Mouse (Mus musculus): ENCODE data around the gene Kif21a.
A peak's percentile ranks its signal among the peaks of the same experiment; 100 is the strongest.

The Kif21a gene

DNA sequence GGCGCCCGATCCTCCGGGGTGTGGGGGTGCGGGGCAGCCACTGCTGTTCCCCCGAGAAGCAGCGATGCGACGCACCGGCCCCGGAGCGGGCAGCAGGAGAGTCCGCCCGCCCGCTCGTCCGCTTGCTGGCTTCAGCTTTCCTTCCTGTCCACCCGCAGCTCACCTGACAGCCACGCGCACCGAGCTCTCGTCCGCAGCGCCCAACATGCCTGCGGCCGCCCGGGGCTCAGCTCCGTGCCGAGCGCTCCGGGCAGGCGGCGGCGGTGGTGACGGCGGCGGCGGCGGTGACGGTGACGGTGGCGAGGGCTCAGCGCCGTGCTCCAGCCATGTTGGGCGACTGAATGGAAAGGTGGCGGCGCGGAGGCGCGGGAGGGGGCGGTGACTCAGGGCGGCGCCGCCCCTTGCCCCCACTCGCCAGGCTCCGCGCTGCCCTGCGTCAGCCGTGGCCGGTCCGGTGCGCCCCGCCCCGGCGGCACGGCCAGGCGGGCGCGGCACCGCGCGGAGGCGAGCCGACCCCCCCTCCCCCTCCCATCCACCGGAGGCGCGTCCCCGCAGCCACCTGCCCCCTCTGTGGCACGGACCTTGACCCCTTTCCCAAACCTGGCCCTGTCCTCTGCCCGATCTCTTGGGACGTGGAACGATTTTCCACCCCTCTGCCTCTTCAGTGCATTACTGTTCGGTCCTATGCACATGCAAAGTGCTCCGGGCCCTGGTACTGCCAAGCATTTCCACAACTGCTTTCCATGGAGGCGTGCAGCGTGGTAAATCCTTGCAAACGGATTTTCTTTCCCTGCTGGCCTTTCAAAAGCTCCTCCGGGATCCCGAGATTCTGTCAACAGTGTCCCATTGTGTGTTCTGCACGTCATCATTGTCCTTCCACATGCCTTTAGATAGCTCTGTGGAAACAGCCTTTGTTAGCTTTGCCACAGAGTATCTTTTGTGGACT, at the start of gene Kif21a:
TSS of gene Kif21a (minus strand) at position 453 of the 946 bp plus-strand sequence.
- peak; percentile 72 for DNase-seq (ENCODE audit: low spot score)

DNA sequence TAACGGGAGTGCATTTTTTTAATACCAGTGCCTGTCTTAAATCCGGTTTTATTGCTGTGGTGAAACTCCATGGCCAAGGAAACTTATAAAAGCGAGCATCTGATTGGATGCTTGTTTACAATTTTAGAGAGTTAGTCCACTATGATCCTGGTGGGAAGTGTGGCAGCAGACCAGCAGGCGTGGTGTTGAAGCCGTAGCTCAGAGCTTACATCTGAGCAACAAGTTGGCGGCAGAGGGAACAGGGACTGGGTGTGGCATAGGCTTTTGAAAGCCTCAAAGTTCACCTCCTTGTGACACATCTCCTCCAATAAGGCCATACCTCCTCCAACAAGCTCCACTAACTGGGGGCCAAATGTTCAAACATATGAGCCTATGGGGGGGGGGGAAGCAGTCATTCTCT, 46.9 kb upstream of the Kif21a start:
- peak; percentile 26 for DNase-seq (ENCODE audit: low spot score)

DNA sequence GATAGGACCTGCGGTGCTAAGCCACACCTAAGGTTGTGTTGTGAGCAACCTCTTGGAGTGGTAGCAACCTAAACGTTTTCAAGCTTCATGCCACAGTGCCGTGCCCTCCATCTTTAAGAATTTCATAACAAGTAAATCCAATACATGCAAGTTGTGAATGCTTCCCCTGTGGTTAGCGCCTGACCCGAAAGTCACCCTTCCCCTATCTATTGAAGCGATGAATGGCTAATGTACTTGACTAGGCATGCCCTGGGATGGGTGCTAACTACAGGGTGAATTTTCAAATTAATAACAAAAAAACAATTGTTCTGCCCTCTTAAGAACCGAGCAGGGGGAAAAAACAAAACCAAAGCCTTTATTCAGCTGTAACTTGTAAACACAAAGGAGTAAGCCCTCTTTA, 39.7 kb upstream of the Kif21a start:
- DNase-seq (ENCODE audit: low spot score): no peak

DNA sequence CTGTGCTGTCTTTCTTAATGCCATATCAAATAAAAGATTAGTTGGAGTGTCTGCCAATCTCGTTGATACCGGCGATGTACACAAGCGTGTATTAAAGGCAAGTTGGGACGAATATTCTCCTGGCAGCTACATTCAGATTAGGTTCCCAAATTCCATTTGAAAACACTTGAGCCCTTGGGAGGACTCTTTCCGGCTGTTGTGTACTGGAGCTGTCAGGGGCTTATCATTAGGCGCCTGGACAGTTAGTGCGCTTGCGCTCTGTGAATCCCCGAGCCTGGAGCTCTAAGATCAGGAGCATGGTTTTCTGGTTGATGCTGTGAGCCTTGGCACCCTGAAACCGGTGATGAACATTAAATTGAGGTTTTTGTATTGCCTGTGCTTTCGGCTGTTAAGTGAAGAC, 38.3 kb upstream of the Kif21a start:
- no peak for DNase-seq (ENCODE audit: low spot score)

DNA sequence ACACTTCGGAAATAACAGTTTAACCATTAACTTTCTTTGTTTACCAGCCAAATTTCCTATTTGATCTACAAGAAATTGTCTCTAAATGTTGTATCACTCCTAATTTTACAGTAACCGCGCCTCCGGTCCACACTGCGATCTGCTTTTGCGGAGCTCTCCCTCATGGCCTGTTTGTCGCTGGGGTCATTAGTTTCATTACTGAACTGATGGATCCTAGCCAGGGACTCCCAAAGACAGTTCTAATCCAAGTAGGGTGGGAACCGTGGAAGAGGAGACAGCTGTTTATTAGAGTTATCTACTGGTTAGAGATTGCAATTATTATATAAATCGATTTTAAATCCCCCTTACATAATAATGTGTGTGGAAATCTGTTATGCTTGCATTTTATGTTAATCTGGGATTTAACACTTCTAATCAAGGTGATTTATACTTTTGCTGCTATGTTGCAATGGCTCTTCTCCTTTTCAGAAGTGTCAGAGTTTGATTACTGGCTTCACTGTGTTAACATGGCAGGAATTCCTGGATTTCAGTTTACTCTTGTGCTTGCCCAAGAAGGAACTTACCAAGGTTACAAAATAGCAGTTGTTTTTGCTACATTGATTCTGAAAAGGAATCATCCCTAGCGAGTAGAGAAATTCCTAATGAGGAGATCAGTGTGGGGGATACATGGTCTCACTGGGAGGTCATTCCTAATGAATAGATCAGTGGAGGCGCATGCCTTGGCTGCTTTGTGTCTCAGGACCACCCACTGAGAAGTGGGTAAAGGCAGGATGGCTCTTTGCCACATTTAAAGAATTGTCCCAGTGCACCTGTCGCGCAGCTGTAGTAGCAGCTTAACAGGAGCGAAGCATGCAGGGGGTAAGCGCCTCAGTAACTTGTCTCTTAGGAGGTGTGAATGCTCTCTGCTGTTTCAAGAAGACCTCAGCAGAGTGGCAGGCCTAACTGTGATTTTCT, 28.0 kb upstream of the Kif21a start:
- DNase-seq (ENCODE audit: low spot score): no peak

DNA sequence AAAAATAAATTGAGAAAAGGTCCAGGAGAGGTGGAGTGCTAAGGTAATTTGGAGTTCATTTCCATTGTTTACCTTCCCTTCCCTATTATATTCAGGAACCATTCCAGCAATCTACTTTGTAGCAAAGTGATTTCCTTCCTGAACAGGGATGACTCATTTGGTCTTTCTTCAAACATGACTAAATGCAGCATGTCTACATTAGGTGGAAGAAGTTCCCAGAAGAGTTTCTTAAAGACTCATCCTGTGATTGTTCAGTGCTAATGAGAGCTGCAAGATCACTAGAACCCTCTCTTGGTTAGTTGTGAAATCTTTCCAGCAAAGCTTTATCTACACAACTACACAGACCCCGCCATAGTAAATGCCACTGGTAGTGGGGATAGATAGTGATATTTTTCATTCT, 22.7 kb upstream of the Kif21a start:
- DNase-seq (ENCODE audit: low spot score): no peak

DNA sequence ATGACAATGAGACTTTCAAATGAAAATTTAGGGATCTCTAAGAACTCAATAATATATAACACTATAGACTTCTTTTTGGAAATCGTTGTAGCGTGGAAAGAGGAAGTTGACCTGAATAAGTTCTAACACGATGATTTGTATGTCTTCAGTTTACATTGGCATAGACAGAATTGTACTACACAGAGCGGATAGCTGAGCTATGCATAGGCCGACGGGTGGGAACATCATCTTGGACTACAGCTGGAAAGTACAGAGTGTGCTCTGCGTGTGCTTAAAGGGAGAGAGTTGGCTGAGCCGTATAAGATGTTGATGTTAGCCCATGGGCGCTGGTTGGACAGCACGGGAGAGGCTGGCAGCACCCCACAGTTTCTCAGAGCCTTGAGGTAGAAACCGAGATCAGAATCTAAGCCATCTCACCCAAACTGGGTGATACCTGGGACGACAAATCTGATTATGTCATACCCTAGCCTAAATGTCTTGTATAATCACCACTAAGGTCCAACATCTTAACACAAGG, 14.6 kb upstream of the Kif21a start:
- no peak for DNase-seq (ENCODE audit: low spot score)

DNA sequence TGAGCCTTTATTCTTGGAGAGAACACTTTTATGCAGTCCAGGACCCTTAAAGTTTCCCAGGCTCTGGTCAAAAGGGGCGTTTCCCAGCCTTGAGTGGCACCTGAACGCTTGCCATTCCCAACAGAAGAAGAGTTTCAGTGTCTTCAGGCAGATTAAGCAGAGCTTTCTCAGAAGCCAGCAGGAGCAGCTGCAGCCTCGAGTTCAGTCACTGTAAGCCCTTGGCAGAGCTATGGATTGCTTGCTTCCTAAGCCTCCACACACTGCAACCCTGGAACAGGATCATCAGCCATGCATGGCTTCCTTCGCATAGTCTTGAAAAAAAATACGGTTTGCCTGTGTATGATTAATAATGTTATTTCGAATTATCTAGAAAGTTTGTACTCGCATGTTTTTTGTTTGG, 14.1 kb upstream of the Kif21a start:
- no peak for DNase-seq (ENCODE audit: low spot score)

DNA sequence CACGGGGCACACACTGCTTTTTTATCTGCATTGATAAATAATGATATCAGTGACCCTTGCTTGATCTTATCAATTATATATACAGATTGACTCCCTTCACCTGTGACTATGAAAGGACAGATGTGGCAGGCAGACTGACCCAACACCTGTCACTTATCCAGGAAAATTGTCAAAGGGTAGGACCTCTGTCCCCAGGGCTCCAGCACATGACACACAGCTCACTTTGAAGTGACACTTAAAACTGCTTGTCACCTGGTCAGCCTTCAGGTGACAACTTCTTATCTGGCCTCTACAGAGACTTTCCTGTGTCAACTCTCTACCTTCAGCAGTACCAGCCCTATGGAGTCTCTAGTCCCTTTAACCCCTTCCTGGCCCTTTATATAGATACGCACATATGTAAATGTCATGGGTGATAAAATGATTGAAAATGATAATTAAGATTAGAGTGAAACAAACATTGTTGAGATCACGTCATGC, 7.2 kb upstream of the Kif21a start:
- no peak for DNase-seq (ENCODE audit: low spot score)

DNA sequence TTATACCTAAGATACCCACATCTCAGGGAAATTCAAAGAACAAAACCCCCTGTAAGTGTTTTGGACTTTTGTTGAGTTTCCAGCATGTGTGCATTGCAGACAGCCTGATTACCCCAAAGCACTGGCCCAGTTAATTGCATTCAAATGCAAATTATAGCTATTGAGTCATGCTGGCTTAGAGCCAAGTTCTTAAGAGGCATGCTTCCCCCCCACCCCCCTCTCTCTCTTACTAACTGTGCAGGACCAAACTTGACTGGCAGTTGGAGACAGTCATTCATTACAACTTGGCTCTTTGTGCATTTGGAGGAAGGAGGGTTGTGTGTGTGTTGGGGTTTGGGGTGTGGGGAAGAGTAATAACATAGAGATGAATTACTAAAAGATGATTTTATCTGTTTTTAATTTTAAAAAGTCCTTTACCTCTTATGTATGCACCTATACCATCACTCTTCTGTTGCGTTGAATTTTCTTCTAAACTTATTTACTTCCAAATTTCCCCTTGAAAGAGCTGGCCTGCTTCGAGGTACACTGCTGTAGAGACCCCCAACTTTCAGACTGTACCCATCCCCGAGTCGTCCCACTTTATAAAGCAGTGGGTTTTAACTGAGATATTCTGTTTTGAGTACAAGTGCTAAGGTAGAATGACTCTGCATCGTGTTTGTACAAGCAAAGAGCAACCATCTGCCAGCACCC, 6.6 kb upstream of the Kif21a start:
- DNase-seq (ENCODE audit: low spot score): no peak

DNA sequence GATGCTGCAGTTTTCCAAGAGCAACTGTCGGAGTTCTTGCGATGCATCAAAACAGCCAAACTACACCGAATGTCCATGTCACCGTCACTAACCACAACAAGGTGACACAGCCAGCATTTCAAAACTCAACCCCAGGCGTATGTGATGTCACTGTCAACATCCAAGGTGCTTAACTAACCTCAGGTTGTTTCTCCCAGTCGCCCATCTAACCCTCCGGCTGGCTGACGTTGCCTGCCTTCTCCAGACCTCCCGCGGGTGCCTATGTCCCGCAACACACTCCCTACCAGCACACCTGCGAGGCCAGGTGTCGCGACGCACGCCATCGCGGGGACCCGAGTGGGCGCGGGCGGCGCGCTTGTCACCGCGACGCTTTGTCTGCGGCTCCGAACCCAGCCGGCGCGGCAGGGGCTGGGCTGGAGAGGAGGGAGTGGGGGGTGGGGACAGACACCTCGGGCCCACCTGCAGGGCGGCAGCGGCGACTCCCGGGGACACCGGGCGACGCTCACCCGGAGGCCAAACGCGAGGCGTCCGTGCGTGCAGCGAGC, 725 bp downstream of the Kif21a start:
- DNase-seq (ENCODE audit: low spot score): no peak

DNA sequence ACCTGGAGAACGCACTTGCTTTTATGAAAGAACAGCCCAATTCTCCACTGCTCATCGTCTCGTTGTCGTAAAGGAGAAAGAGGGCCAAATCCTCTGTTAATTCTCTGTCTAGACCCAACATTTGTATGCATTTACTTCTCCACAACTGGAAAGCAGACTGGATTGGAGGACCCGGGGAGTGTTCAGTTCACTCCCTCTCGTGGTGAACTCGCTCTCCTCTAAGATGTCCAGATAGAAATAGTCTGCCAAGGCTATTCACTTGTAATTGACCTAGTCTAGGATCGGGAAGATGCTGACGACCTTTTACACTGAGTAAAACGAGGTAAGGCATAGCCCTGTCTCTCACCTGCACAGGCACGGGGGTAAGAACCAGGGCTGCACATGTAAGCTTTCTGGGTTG, 2.1 kb downstream of the Kif21a start:
- no peak for DNase-seq (ENCODE audit: low spot score)

DNA sequence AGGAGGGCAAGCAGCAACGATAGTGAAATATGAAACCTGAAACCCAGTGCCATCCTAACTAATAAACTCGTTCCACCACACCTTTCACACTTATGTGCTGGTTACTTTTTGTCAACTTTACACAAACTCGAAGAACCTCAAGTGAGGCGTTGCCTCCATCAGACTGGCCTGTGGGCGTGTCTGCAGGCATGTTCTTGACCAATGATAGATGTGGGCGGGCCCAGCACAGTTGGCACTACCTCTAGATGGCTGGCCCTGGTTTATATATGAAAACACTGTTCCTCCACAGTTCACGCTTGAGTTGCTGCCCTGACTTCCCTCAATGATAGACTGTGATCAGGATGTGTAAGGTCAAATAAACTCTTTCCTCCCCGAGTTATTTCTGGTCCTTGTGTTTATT, 3.2 kb downstream of the Kif21a start:
- DNase-seq (ENCODE audit: low spot score): peak; percentile 38

DNA sequence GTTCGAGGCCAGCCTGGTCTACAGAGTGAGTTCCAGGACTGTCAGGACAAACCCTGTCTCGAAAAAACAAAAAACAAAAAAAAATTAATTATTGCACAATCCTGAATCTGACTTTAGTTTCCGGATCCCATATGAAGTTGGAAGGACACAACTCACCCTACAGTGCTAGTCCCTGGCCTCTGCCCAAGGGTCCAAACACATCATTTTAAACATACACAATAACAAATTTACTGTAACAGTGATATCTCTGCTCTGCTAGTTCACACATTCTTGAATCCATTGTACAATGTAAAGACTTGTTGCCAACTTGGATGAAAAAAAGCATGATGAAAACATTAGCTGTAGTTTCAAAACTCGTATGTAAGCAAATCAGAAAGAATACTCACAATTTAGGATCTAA, 6.5 kb downstream of the Kif21a start:
- no peak for DNase-seq (ENCODE audit: low spot score)

DNA sequence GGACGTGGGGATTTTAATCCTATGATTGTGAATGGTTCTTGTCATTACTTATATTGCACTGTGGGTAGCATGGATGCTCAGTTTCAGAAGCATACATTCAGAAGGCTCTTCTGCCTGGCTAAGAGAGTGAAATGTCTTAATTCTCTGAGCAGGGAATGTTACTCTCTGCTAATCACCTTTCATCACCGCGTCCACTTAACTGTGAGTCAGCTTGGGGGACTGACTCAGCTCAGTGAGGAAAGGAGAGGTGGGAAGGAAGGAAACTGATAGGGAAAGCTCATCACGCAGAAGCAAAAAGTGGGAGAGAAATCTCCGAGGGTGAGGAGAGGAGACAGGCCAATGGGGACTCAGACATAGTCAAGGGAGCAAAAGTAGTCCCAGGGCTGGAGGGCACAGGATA, 10.9 kb downstream of the Kif21a start:
- no peak for DNase-seq (ENCODE audit: low spot score)

DNA sequence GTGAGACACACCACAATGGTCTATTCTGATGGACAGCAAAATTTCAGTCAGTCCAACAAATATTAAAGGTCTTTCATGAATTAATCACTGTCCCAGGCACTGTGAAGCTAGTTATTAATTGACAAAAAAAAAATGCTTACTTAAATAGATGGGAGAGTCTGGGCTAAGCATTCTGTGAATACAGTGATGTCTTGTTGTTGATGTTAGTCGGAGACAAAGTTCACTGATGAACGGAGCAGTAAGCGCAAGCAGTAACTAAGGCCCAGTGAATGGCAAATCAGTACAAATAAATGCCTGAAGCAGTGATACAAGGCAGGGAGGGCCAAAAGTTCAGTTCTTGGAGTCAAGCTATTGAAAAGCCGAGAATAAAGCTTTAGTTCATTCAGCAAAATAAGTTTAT, 15.7 kb downstream of the Kif21a start:
- no peak for DNase-seq (ENCODE audit: low spot score)

DNA sequence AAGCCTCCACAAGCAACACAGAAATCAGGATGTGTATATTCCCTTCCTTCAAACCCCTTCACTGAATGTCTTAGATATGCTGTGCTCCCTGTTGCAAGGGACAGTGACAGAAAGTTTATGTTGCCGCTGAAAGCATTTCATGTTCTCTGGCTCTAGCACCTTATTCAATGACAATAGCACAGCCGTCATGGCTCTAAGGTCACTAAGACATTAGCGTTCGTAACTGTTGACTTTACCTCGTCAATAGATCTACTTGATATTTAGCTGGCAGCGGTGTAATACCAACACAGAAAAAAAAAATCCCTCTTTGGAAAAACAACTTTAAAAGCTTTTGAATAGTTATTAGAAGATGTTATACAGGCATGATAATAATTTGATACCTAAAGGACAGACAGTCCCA, 16.2 kb downstream of the Kif21a start:
- DNase-seq (ENCODE audit: low spot score): no peak

DNA sequence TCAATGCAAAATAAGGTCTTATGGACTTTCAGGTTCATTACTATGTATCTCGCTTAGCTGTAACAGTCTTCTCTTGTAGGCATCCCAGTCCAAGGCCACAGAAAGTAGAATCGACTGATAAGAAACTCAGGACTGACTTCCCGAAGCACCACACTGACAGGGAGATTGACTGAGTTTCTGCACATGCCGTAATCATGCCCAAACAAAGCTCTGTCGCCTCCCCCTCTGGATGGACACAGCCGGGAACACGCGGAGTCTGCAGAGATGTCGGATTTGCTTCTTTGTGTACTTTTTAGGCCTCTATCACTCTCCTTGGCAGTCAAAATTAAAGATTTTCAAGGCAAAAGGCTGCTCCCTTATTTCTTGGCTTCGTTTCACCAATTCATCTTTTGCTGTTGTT, 20.8 kb downstream of the Kif21a start:
- DNase-seq (ENCODE audit: low spot score): no peak

DNA sequence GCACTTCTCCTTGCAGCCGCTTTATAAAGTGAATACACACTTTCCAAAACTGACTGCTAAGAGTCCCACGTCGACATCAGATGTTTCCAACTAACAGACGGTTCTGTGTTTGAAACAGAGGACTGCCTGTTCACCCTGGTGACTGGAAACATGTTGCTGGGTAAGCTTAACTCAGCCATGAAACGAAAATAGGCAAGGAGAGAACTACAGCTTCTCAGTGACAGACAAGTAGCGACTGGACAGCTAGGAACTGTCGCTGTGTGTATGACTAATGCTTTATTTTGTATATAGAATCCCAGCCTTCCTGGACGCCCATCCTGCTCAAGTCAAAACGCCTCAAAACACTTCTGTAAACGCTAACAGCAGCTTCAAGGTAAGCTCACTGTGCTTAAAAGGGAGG, 21.3 kb downstream of the Kif21a start:
- DNase-seq (ENCODE audit: low spot score): no peak

DNA sequence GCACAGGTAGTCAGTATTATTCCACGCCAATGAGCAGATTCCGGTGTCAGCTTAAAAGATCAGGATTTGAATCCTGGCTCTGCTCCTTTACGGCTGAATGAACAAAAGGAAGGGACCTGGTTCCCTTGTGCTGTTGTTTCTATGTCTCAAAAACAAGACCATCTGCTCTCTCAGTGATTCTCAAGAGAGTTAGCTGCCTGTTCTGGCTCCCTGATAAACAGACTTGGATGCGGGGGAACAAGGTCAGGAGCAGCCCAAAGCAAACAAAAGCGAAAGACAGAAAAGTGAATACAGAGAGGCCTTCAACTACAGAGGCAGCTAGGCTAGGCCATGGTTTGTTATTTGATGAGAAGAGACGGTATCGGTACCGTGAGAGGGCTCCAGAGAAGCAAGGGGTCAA, 27.5 kb downstream of the Kif21a start:
- no peak for DNase-seq (ENCODE audit: low spot score)

DNA sequence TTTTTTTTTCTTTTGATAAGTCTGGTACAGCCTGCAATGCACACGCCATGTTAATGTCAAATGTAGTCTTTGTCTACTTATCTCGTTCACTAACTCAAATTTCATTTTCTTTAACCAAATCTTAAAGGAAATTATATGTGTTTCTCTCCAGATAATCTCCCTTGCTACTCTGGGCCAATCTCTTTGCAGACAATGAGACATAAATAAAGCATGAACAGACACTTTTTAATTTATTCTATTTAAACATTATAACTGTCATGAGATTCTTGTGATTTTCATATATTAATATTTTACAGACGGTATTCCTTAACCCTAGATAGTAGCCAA, 30.9 kb downstream of the Kif21a start:
- DNase-seq (ENCODE audit: low spot score): no peak
